Mouse (Mus musculus) heart, postnatal 10 days (tissue): ENCODE measurements around the gene Rps28. TPM values are rescaled to one million over a fixed set of nuclear protein-coding genes. Genes with fewer than 3 reads are reported as not detected.

Source experiments
- DNase-seq, 2 experiments: peaks; one replicate each; pipeline ENCODE4 v3.0.0; 2021
- intact Hi-C: fragments of 180-260 bp; cut with DNase I; formaldehyde crosslinking; loops from one replicate; pipeline ENCODE4 v1.15.1; 2025
- total RNA-seq, 2 experiments: library from RNA; stranded (reverse); gene quantifications; 2 replicates each; pipeline ENCODE4 v1.2.3; 2021

The Rps28 gene
- total RNA-seq, 2 experiments from 2014 or later: 1,002 to 1,034 TPM

- intact Hi-C loops: no loop called here
- peak; percentile 55 to 67 for DNase-seq
These were observed 11.4 kb downstream of the Rps28 start for GRCm38 (mm10) chr17:33812990-33813389.

GRCm38 (mm10) chr17:33812475-33812874 is 11.9 kb downstream of the Rps28 start:
- intact Hi-C loops: no loop called here

GRCm38 (mm10) chr17:33811142-33811516 is 13.2 kb downstream of the Rps28 start:
- DNase-seq: no peak
- intact Hi-C loops: no loop called here

More at GRCm38 (mm10) chr17:33812475-33812874, 11.9 kb downstream of the Rps28 start:
- no peak for DNase-seq

GRCm38 (mm10) chr17:33810334-33811141 is 13.8 kb downstream of the Rps28 start, which contains the start of gene Kank3:
TSS of gene Kank3 (plus strand) at chr17:33810519.
- intact Hi-C loops: no loop called here
- peak; percentile 97 to 98 for DNase-seq

- intact Hi-C loops: loop anchor here (10.0 kb wide), 2 partner anchors 173 to 253 kb away; partner anchors contain the start of genes Myo1f and Pram1
- no peak for DNase-seq
These were observed 16.2 kb downstream of the Rps28 start for GRCm38 (mm10) chr17:33808192-33808591.

GRCm38 (mm10) chr17:33807181-33807888 is 17.0 kb downstream of the Rps28 start:
- intact Hi-C loops: loop anchor here (10.0 kb wide), 2 partner anchors 173 to 253 kb away; partner anchors contain the start of genes Myo1f and Pram1
- DNase-seq: no peak

GRCm38 (mm10) chr17:33804745-33805144 is 19.6 kb downstream of the Rps28 start:
- intact Hi-C loops: loop anchor here (10.0 kb wide), 2 partner anchors 170 to 250 kb away; partner anchors contain the start of genes Myo1f and Pram1
- no peak for DNase-seq

- intact Hi-C loops: loop anchor here (10.0 kb wide), 2 partner anchors 169 to 249 kb away; partner anchors contain the start of genes Myo1f and Pram1
- DNase-seq: no peak
These were observed 20.2 kb downstream of the Rps28 start for GRCm38 (mm10) chr17:33804205-33804604.

- intact Hi-C loops: loop anchor here (1.0 to 10.0 kb wide), 5 partner anchors 56 to 363 kb away; partner anchors contain the start of genes Myo1f and Pram1
- DNase-seq: no peak
These were observed 22.1 kb downstream of the Rps28 start for GRCm38 (mm10) chr17:33802221-33802620.

GRCm38 (mm10) chr17:33799277-33799676 is 25.1 kb downstream of the Rps28 start:
- intact Hi-C loops: no loop called here
- DNase-seq: no peak

GRCm38 (mm10) chr17:33798306-33798705 is 26.1 kb downstream of the Rps28 start:
- peak; percentile 63 to 69 for DNase-seq
- intact Hi-C loops: no loop called here

GRCm38 (mm10) chr17:33788732-33789131 is 35.6 kb downstream of the Rps28 start:
- peak; percentile 33 to 38 for DNase-seq
- intact Hi-C loops: no loop called here

- intact Hi-C loops: no loop called here
- DNase-seq: no peak
These were observed 38.0 kb downstream of the Rps28 start for GRCm38 (mm10) chr17:33786375-33786774.

GRCm38 (mm10) chr17:33784939-33785338 is 39.4 kb downstream of the Rps28 start:
- DNase-seq: no peak
- intact Hi-C loops: no loop called here

GRCm38 (mm10) chr17:33783408-33783807 is 41.0 kb downstream of the Rps28 start:
- intact Hi-C loops: no loop called here

GRCm38 (mm10) chr17:33782067-33782466 is 42.3 kb downstream of the Rps28 start:
- intact Hi-C loops: no loop called here
- peak in 1 of 2 experiments; percentile 44 for DNase-seq

More at GRCm38 (mm10) chr17:33783408-33783807, 41.0 kb downstream of the Rps28 start:
- DNase-seq: peak; percentile 93

- intact Hi-C loops: loop anchor here (2.0 kb wide), 1 partner anchor 15 kb away; no protein-coding TSS in a partner anchor
- peak; percentile 88 for DNase-seq
These were observed 43.0 kb downstream of the Rps28 start, which contains the start of gene Angptl4 for GRCm38 (mm10) chr17:33781124-33781977. TSS of gene Angptl4 (minus strand) at chr17:33781830.

GRCm38 (mm10) chr17:33780431-33780830 is 43.9 kb downstream of the Rps28 start:
- intact Hi-C loops: loop anchor here (2.0 kb wide), 1 partner anchor 16 kb away; no protein-coding TSS in a partner anchor

GRCm38 (mm10) chr17:33779967-33780295 is 44.4 kb downstream of the Rps28 start:
- peak; percentile 33 to 44 for DNase-seq
- intact Hi-C loops: loop anchor here (1.0 to 2.0 kb wide), 2 partner anchors 17 to 19 kb away; no protein-coding TSS in a partner anchor

More at GRCm38 (mm10) chr17:33780431-33780830, 43.9 kb downstream of the Rps28 start:
- peak; percentile 66 to 81 for DNase-seq
